Mouse (Mus musculus): ENCODE results near the gene Slc8a2.

The Slc8a2 gene

GRCm38 (mm10) chr7:16129421-16129845 is at the start of gene Slc8a2:
Gene Slc8a2 (plus strand): TSS chr7:16129826.
- DNase-seq (ENCODE audit: low spot score): peak; percentile 64

- DNase-seq (ENCODE audit: low spot score): no peak
These were observed 49.7 kb upstream of the Slc8a2 start for GRCm38 (mm10) chr7:16079947-16080346.

GRCm38 (mm10) chr7:16080581-16080980 is 49.0 kb upstream of the Slc8a2 start:
- DNase-seq (ENCODE audit: low spot score): no peak

GRCm38 (mm10) chr7:16083361-16083760 is 46.3 kb upstream of the Slc8a2 start:
- DNase-seq (ENCODE audit: low spot score): no peak

- no peak for DNase-seq (ENCODE audit: low spot score)
These were observed 42.0 kb upstream of the Slc8a2 start for GRCm38 (mm10) chr7:16087587-16087986.

- DNase-seq (ENCODE audit: low spot score): no peak
These were observed 35.0 kb upstream of the Slc8a2 start for GRCm38 (mm10) chr7:16094592-16094991.

- peak; percentile 97 for DNase-seq (ENCODE audit: low spot score)
These were observed 31.3 kb upstream of the Slc8a2 start, which contains the start of gene Napa for GRCm38 (mm10) chr7:16098021-16099017. Gene Napa (plus strand): TSS chr7:16098458.

GRCm38 (mm10) chr7:16099901-16100300 is 29.7 kb upstream of the Slc8a2 start:
- DNase-seq (ENCODE audit: low spot score): no peak

GRCm38 (mm10) chr7:16101081-16101480 is 28.5 kb upstream of the Slc8a2 start:
- no peak for DNase-seq (ENCODE audit: low spot score)

GRCm38 (mm10) chr7:16101726-16102475 is 27.7 kb upstream of the Slc8a2 start:
- DNase-seq (ENCODE audit: low spot score): no peak

GRCm38 (mm10) chr7:16102686-16103226 is 26.9 kb upstream of the Slc8a2 start:
- no peak for DNase-seq (ENCODE audit: low spot score)

GRCm38 (mm10) chr7:16103760-16104159 is 25.9 kb upstream of the Slc8a2 start:
- DNase-seq (ENCODE audit: low spot score): no peak

GRCm38 (mm10) chr7:16104611-16105388 is 24.8 kb upstream of the Slc8a2 start:
- no peak for DNase-seq (ENCODE audit: low spot score)

GRCm38 (mm10) chr7:16108886-16109542 is 20.6 kb upstream of the Slc8a2 start:
- DNase-seq (ENCODE audit: low spot score): no peak

GRCm38 (mm10) chr7:16110158-16110557 is 19.5 kb upstream of the Slc8a2 start:
- DNase-seq (ENCODE audit: low spot score): no peak

GRCm38 (mm10) chr7:16111284-16112090 is 18.1 kb upstream of the Slc8a2 start:
- DNase-seq (ENCODE audit: low spot score): no peak

- no peak for DNase-seq (ENCODE audit: low spot score)
These were observed 13.2 kb upstream of the Slc8a2 start for GRCm38 (mm10) chr7:16116418-16116817.

- DNase-seq (ENCODE audit: low spot score): no peak
These were observed 12.5 kb upstream of the Slc8a2 start for GRCm38 (mm10) chr7:16117100-16117499.

GRCm38 (mm10) chr7:16119569-16120261 is 9.9 kb upstream of the Slc8a2 start, which contains the start of gene Kptn:
Gene Kptn (plus strand): TSS chr7:16119895.
- peak; percentile 89 for DNase-seq (ENCODE audit: low spot score)

GRCm38 (mm10) chr7:16120262-16120600 is 9.4 kb upstream of the Slc8a2 start:
- no peak for DNase-seq (ENCODE audit: low spot score)
